Mouse (Mus musculus): ENCODE results near the gene Lrrc3.

Gene Lrrc3

GRCm38 (mm10) chr10:77867546-77867945 lies 34.8 kb downstream of the Lrrc3 start:
- DNase-seq, result no peak

DNA sequence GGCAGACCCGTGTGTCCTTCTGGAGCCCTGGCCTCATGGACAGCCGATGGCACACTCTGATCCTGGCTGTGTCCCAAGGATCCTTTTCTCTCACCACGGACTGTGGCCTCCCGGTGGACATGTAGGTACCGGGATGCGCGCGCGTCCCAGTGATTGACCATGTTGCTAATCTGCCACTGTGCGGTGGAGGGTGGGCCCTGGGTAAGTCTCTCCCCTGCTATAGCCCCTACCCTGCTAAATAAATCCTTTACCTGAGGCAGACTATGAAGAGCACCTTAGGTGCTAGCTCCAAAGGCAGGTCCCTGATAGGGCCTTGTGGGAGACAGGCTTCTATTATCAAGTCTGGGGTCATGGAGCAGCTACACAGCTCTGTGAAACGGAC lies 37.6 kb downstream of the Lrrc3 start:
- DNase-seq, result no peak

- DNase-seq, result no peak
These were observed 38.1 kb downstream of the Lrrc3 start for GRCm38 (mm10) chr10:77864067-77864761.

GRCm38 (mm10) chr10:77861675-77862074 lies 40.7 kb downstream of the Lrrc3 start, which contains the start of gene Gm3285:
TSS of gene Gm3285 (plus strand) at chr10:77861975.
- no peak for DNase-seq

DNA sequence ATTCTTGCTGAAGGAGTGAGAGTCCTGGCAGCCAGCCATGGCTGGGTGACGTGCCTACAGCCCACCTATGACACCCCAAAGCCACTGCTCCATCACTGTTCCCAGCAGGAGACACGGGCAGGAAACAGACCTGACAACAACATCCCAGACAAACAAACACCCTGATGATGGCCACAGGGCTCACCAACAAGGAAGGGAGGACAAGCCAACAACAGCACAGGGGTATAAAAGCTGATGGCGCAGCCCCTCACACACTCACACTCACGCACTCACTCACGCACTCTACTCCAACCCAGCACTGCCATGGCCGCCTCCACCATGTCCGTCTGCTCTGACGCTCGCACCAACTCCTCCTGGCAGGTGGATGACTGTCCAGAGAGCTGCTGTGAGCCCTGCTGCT lies 49.8 kb downstream of the Lrrc3 start, which contains the start of gene Gm10318:
Gm10318 (plus strand) TSS at position 301 of the 400 bp plus-strand sequence.
- DNase-seq, result no peak
